Mouse (Mus musculus) left cerebral cortex, adult 2 months (tissue): Measurements from ENCODE around the gene Fbxo42. TPM values are rescaled to one million over a fixed set of nuclear protein-coding genes. Genes with fewer than 3 reads are reported as not detected.

ENCODE experiments used
- DNase-seq, 2 experiments: peaks; one replicate each; pipeline ENCODE4 v3.0.0; 2021 to 2022; ENCODE audit warnings: low spot score in 2 of 2, mixed read lengths in 1 of 2; ENCODE audit errors: extremely low spot score in 1 of 2
- H3K27ac ChIP-seq: fragments of 200-600 bp; 2 replicates; pipeline ENCODE4 v1.8.1; 2022
- H3K4me3 ChIP-seq: fragments of 200-600 bp; 2 replicates; pipeline ENCODE4 v1.8.1; 2022
- CTCF ChIP-seq: fragments of 200-600 bp; IDR thresholded peaks from 2 replicates; pipeline ENCODE4 v1.8.1; 2022; ENCODE audit warnings: antibody characterized with exemption, mild to moderate bottlenecking, moderate library complexity
- intact Hi-C: fragments of 180-260 bp; cut with DNase I; formaldehyde crosslinking; loops from one replicate; pipeline ENCODE4 v1.15.1; 2025
- total RNA-seq, 2 experiments: library from RNA; stranded (reverse); gene quantifications; 2 replicates each; pipeline ENCODE4 v1.2.3; 2021

Fbxo42 gene
- total RNA-seq, 2 experiments from 2014 or later = 29.3 to 30.3 TPM

GRCm38 (mm10) chr4:141235537-141236111 lies 87.9 kb downstream of the Fbxo42 start:
- TF ChIP-seq CTCF = no peak
- no peak for DNase-seq
- Histone ChIP-seq H3K27ac (no peak overlapping the region), H3K4me3 (no peak overlapping the region)
- intact Hi-C loops = no loop called here

- H3K27ac ChIP-seq = no peak overlapping the region
- no peak overlapping the region for H3K4me3 ChIP-seq
- DNase-seq = no peak
- TF ChIP-seq CTCF = no peak
- intact Hi-C loops = no loop called here
These were observed 89.1 kb downstream of the Fbxo42 start for GRCm38 (mm10) chr4:141236856-141237255.

- intact Hi-C loops = no loop called here
- TF ChIP-seq CTCF = no peak
- DNase-seq = no peak
- no peak overlapping the region for H3K27ac ChIP-seq
- peak overlapping the region; percentile 32 for H3K4me3 ChIP-seq
These were observed 91.0 kb downstream of the Fbxo42 start for GRCm38 (mm10) chr4:141238492-141239387.

GRCm38 (mm10) chr4:141239388-141240125 lies 91.8 kb downstream of the Fbxo42 start, which contains the start of gene Arhgef19:
Gene Arhgef19, plus strand, starts transcription at chr4:141239499.
- peak within 1 kb of the TSS; percentile 40; the same call in 1 of the 2 replicates for H3K27ac ChIP-seq
- DNase-seq = peak; percentile 46 to 68
- intact Hi-C loops = no loop called here
- TF ChIP-seq CTCF = no peak
- peak within 1 kb of the TSS; percentile 32 for H3K4me3 ChIP-seq

GRCm38 (mm10) chr4:141240617-141241016 lies 92.9 kb downstream of the Fbxo42 start:
- TF ChIP-seq CTCF = no peak
- intact Hi-C loops = no loop called here
- DNase-seq = no peak
- no peak overlapping the region for H3K4me3 ChIP-seq
- no peak overlapping the region for H3K27ac ChIP-seq

DNA sequence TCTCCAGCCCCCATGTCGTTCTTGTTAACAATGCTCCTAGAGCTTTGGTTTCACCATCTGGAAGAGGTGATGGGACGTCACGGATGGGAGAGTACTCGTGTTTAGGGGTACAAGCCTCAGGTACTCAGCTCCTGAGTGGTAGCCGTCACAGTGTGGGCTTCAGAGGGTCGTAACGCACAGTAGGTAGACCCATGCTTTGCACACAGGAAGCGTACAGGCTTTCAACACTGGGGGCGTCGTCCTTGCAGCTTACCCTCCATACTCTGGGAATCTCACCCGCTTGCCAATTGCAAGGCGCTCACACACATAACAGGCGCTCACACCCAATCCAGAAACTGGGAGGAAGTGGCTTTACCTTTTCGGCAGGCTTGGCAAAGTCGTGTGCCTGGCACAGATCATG lies 94.1 kb downstream of the Fbxo42 start:
- DNase-seq = no peak
- TF ChIP-seq CTCF = no peak
- H3K27ac ChIP-seq = no peak overlapping the region
- intact Hi-C loops = no loop called here
- no peak overlapping the region for H3K4me3 ChIP-seq

- peak in 1 of 2 experiments; percentile 25 for DNase-seq
- intact Hi-C loops = no loop called here
- Histone ChIP-seq H3K4me3 (no peak overlapping the region), H3K27ac (no peak overlapping the region; the same call in 1 of the 2 replicates)
- no peak for TF ChIP-seq CTCF
These were observed 95.0 kb downstream of the Fbxo42 start for GRCm38 (mm10) chr4:141242651-141243241.

GRCm38 (mm10) chr4:141243636-141244035 lies 95.9 kb downstream of the Fbxo42 start:
- Histone ChIP-seq H3K4me3 (no peak overlapping the region), H3K27ac (no peak overlapping the region)
- TF ChIP-seq CTCF = no peak
- no peak for DNase-seq
- intact Hi-C loops = no loop called here

DNA sequence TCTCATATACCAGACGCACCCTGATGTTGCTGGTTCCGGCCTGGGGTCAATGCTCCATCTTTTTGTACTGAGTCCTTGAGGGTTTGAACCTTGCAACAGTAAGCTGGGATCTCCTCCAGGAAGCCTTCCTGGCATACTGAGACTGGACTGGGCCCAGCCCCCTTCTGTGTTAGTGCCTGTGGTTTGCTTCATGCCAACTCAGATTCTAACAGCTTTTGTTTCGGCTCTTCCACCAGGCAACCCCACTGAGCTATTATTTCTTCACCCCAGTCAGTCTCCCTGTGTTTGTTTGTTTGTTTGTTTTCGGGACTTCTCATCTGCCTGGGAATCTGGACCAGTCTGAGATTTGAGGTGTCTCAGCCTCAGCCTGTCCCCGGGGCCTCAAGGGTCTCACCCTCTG lies 96.7 kb downstream of the Fbxo42 start:
- Histone ChIP-seq H3K4me3 (no peak overlapping the region), H3K27ac (peak overlapping the region; percentile 51; the same call in 1 of the 2 replicates)
- TF ChIP-seq CTCF = no peak
- DNase-seq = no peak
- intact Hi-C loops = no loop called here

- peak overlapping the region; percentile 51; the same call in 1 of the 2 replicates for H3K27ac ChIP-seq
- intact Hi-C loops = no loop called here
- H3K4me3 ChIP-seq = no peak overlapping the region
- no peak for TF ChIP-seq CTCF
- peak; percentile 47 to 71 for DNase-seq
These were observed 97.3 kb downstream of the Fbxo42 start for GRCm38 (mm10) chr4:141244931-141245425.
